Mouse (Mus musculus) kidney, postnatal 4 days (tissue): Measurements from ENCODE around the gene Was.
A peak's percentile ranks its signal among the peaks of the same experiment; 100 is the strongest.
"Not testable (repeated sequence)": the region's sequence is repeated elsewhere in the genome, so short reads cannot be mapped to it uniquely, and the experiment has no call there.

Source experiments
- DNase-seq, 2 experiments: peaks; one replicate each; pipeline ENCODE4 v3.0.0; 2021; ENCODE audit warnings: mixed read lengths in 2 of 2

The Was gene

GRCm38 (mm10) chrX:8090346-8090953 lies at the start of gene Was:
Gene Was, minus strand, starts transcription at chrX:8090498.
- no peak for DNase-seq

DNA sequence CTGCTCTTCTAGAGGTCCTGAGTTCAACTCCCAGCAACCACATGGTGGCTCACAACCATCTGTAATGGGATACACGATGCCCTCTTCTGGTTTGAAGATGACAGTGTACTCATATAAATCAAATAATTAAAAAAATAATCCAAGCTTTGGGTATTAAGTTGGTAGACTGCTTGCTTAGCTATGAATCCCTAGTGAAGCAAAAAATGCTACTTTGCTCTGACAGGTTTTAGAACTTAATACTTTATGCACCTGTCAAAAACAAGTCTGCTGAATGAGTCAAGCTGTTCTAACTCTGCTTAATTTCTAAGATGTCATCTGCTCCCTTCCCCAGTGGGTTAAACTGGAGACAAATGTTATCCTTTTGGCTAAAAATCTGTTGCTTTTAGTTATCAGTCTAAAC lies 49.2 kb upstream of the Was start:
- DNase-seq, result no peak

DNA sequence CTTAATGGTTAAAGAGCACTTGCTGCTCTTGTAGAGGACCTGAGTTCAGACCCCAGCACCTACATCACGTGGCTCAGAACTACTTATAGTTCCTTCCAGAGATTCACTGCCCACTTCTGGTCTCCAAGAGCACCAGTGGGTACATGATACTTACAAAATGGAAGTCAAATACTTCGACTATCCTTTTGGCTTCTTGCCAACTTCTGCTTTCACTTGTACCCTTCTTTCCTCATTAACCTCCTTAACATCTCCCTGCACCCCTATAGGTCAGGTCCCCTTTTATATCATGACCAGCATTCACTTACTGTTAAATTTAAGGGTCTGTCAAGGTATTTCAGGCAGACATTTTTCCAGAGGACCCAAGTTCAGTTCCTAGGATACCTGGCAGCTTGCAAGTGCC lies 45.6 kb upstream of the Was start:
- DNase-seq, result no peak

- peak; percentile 89 to 94 for DNase-seq
Measured at GRCm38 (mm10) chrX:8132017-8132976, 42.0 kb upstream of the Was start, which contains the start of gene Wdr13. Gene Wdr13, minus strand, starts transcription at chrX:8132892.

GRCm38 (mm10) chrX:8131393-8131792 lies 41.1 kb upstream of the Was start:
- no peak for DNase-seq

DNA sequence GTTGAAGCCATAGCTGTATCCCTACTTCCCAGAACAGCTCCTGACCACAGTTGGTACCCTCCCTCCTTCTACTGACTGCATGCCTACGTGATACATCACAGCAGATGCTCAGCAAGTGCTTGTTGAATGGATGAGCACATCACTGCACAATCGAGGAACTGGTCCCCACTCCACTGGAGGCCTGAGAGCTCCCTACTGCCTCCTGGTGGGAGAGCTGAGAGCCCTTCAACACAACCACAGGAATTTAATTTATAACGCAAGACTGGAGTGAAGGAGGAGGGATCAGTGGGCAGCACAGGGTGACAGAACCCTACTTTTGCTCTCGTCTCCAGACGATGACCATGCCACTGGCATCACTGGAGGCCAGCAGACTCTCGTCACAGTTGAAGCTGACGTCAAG lies 34.9 kb upstream of the Was start:
- DNase-seq, result peak in 1 of 2 experiments; percentile 23

- no peak for DNase-seq
Measured at GRCm38 (mm10) chrX:8123821-8124470, 33.6 kb upstream of the Was start.

DNA sequence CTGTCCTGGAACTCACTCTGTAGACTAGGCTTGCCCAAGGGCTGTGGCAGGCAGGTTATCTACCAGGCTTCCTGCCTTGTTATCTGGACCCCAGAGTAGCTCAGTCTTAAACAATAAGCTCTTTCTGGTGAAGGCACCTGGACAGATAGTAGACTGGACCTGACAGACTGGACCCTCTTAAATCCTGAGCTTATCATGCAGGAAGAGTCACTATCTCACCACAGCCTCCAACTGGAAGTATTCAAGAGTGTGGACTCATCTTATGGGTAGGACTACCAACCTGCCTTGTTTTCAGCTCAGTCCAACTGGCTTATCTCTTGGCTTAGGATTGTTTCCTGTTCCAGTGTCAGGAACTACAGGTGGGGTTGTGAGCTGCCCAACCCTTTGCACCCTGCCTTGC lies 27.0 kb upstream of the Was start:
- DNase-seq, result no peak

DNA sequence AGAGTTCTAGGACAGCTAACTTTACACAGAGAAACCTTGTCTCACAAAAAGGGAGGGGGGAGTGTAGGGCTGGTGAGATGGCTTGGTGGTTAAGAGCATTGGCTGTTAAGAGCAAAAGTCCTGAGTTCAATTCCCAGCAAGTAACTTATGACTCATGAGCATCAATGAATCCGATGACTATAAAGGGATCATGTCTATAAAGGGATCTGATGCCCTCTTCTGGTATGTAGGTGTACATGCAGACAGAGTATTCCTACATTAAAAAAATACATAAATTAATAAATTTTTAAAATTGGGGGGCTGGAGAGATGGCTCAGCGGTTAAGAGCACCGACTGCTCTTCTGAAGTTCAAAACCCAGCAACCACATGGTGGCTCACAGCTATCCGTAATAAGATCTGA lies 25.0 kb upstream of the Was start:
- DNase-seq, result no peak

DNA sequence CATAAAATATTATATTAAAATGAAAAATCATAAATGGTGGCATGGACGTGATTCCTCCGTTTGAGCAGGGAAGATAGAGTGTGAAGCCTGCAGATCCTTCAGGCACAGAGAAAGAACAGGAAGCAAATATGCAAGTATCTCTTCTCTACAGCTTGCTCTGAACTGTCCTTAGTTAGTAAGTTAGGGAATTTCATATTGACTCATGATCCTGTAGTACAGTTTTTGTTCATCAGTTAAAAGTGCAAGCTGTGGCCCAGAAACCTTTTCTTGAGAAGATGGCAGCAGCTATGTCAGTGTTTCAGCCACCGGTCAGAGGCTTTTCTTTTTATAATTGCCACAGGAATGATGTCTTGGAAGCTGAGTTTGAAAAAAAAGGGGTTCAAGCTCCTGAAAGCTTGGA lies 14.7 kb upstream of the Was start:
- DNase-seq, result no peak

GRCm38 (mm10) chrX:8102213-8102668 lies 11.9 kb upstream of the Was start:
- no peak for DNase-seq

- peak; percentile 45 to 69 for DNase-seq
Measured at GRCm38 (mm10) chrX:8101017-8101416, 10.7 kb upstream of the Was start.

- no peak for DNase-seq
Measured at GRCm38 (mm10) chrX:8099435-8099834, 9.1 kb upstream of the Was start.

- peak; percentile 95 to 97 for DNase-seq
Measured at GRCm38 (mm10) chrX:8096787-8097242, 6.5 kb upstream of the Was start.

DNA sequence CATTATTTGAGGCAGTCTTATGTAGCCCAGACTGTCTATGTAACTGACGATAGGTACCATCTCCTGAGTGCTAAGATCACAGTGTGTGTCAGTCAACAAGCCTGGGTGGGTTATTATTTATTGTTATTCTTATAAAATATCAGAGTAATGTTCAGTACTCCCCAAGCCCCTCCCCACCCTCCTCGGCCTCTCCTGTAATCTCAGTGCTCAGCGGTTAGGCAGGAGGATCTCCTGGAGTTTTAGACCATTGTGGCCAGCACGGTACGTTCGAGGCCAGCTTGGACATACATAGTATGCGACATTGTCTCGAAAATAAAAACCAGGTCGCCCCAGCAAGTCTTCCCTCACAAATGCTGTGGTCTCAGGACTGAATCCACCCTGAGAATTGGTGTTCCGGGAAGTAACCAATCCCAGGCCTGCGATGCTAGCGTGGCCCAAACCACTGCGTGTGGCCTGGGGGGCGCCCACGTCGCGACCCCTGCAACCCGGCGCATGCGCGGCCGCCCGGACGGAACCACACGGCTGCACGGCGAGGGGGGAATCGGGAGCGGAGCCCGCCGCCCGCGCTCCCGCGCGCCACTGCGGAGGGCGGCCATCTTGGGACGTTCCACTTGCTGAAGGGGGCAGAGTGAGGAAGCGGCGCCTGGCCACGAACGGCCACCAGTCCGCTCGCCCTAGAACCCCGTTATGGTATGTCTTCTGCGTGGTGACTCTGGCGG lies 5.9 kb upstream of the Was start:
- DNase-seq, result peak; percentile 73 to 89

DNA sequence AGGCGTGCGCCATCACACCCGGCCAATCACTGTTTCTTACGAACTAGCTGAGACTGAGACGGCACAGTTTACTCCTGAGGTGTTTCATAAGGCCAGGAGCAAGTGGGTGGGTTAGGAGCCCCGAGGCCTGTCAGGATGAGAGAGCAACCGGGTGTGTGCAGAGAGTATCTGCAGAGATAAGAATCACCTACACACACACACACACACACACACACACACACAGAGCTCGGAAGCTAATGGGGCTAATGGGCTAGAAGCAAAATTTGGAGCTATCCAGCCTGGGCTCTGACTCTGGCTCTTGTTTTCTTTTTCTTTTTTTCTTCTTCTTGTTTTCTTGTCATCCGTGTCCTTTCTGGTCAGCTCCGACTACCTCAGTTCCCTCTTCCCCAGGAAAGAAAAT lies 5.2 kb upstream of the Was start:
- no peak for DNase-seq

GRCm38 (mm10) chrX:8090954-8091347 lies 653 bp upstream of the Was start:
- DNase-seq, result not testable (repeated sequence)

DNA sequence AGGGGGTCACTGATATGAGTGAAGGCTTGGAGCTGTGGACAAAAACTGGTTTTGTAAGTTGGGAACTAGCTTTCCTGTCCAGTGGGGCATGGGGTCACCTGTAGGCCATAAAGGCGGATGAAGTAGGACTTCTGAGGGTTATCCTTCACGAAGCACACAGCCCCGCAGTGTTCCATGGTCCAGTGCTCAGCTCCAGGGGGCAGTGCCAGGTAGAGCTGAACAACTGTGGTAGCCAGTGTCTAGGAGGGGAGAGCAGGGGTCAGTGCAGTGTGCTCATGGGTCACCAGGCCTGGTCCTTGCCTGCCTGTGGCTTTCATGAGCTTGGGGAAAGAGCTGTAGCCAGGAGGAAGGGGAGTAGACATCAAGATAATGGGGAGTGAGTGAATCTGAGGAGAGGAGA lies 552 bp downstream of the Was start:
- peak; percentile 9 to 41 for DNase-seq

- no peak for DNase-seq
Measured at GRCm38 (mm10) chrX:8085611-8086010, 4.7 kb downstream of the Was start.

GRCm38 (mm10) chrX:8084771-8085259 lies 5.5 kb downstream of the Was start:
- DNase-seq, result no peak

DNA sequence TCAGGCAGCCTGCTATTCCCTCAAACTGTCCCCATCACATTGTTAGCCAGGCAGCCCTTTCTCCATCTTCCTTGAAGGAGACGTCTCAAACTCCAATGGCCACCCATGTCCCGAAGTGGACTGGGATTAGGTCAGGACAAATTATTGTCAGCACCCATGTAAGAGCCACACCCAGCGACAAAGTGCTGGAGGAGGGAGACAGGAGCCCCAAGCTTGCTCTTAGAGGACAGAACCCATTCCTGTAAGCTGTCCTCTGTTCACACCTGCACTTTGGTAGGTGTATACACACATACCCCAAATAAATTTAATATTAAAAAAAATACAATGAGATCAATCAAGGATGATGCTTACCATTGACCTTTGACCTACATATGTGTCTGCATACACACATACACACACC lies 15.2 kb downstream of the Was start:
- DNase-seq, result no peak

- DNase-seq, result peak; percentile 90 to 95
Measured at GRCm38 (mm10) chrX:8074430-8075014, 15.8 kb downstream of the Was start, which contains the start of gene Suv39h1. Gene Suv39h1, minus strand, starts transcription at chrX:8074760.
